Mouse (Mus musculus): Measurements from ENCODE around the gene 9130230L23Rik.
"Not testable (repeated sequence)": the region's sequence is repeated elsewhere in the genome, so short reads cannot be mapped to it uniquely, and the experiment has no call there.

The 9130230L23Rik gene

DNA sequence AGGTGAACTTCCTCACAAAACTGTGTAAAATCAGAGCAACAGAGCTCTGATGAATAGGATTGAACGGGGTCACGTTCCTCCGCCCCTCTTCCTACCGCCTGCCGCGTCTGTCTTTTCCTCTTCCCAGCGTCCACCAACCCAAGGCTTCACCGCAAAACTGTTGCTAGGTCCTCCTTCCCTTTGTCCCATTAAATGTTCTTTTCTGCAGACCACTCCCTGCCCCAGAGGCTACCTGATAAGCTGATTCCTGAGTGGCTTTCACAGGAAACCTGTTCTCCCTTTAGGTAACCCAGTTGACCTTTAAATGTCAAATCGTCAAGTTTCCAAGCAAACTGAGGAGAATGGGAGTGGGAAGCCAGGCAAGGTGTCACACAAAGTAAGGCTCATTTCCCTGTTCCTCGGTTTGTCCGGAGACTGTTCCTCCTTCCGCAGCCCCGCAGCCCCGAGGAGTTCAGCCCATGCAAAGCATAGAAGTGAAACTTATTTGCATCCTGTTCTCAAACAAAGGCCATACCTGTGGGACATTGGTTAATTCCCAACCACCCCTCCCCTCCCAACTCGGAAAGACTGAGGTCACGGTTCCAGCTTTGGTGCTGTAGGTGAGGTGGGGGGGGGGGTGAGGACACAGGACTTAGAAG is 1.1 kb upstream of the 9130230L23Rik start:
- DNase-seq = peak; percentile 55 to 65

DNA sequence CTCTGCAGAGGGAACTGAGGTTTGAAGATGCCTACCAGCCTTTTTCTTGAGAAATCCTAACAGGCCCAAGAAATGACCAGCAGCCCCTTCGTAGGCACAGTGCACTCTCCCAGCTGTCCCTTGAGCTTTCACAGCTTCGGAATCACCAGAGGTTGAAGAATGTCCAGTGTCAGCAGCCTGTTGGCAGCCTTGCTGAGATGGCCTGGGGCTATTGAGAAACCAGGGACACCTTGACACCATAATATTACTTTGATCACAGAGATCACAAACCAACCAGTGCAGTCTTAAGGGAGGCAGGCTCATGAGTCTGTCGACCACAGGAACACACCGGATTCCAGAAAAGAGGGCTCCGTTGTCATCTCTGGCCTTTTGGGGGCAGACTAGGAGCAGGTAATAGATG is 2.9 kb downstream of the 9130230L23Rik start:
- no peak for DNase-seq

DNA sequence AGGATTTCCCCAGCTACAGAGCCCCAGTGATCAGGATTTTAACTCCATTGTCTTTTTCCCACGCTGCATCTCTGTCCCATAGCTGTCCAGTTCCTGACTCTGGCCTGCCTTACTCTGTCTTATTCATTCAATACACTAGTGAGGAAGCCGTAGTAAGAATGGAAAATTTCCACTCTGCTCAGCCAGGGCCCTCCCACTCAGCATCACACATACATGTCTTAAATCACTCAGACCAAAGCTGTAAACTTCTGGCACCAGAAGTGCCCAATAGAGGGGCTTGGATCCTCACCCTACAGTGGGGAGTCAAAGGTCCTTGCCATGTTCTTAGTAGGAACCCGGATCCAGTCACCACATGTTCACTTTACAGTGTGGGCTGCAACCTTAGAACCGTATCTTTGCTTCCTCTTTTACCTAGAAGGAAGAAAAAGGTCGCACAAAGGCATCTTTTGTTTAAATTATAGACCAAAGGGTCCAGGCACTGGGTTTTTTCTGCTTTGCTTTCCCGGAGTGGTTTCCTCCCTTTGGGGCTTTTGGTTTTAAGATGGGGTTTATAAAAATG is 3.4 kb downstream of the 9130230L23Rik start:
- no peak for DNase-seq

DNA sequence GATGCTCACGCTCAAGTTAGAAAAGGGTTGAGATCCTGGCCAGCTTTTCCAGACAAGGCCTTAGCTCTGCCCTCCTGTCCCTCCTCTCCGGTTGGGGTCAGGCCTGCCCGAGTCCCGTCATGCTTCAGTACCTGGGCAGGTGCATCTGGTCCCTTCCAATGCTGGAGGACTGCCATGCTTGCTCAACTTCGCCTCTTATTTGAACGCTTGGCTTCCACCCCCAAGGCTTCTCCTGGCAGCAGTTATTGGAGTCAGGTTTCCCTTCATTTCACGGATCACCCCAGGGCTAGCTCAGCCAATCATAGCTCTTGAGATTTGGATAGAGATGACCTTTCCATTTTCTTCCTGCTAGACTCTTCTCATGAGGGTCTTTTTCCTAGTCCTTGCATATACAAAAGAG is 4.0 kb downstream of the 9130230L23Rik start:
- DNase-seq = peak; percentile 89 to 92

DNA sequence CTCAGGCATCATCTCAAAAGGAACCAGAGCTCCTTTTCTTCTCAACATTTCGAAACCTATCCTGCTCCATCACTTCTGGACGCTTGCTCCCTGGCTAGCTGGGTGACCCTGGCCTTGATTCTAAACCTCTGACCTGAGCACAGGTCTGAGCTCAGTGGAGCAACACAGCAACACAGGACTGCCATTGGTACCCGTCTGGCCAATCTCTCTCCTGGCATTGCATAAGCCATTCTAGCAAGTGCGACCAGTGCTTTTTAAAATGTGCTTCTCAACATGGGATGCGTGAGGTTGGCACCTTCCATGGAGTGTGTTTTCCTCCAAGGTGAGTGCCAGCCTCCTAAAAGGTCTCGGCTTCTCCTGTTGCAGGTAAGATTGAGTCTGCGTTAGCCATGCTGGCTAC is 5.0 kb downstream of the 9130230L23Rik start:
- DNase-seq = no peak

DNA sequence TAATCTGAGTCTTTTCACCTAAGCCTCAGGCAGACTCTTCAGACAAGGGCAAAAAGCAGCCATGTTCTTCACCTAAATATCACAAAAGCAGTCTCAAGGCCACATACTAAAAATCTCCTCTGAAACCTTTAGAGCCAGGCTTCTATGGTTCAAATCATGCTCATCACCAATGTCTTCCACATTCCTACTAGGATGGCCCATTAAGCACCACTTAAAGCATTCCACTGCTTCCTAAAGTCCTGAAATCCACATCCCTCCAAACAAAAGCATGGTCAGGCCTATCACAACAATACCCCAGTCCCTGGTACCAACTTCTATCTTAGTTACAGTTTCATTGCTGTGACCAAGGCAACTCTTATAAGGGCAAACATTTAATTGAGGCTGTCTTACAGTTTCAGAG is 6.3 kb downstream of the 9130230L23Rik start:
- no peak for DNase-seq

DNA sequence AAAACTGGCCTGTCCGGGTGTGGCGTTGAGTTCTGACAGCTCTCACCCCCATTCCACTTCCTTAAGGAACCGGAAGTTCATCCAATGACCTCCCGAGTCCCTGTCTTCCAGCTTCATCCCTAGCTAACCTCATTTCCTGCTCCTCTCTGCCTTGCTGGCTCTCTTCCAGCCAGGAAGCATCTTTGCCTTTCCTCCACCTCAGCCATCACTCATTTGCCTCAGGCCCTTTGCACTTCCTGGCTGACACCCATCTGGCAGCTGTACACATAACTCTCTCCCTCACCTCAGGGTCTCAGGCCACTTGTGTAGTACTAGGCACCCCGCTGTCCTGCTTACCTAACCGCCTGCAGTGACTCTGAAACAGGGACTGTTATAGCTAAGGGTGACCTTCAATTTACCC is 9.4 kb downstream of the 9130230L23Rik start:
- DNase-seq = peak; percentile 73 to 76

DNA sequence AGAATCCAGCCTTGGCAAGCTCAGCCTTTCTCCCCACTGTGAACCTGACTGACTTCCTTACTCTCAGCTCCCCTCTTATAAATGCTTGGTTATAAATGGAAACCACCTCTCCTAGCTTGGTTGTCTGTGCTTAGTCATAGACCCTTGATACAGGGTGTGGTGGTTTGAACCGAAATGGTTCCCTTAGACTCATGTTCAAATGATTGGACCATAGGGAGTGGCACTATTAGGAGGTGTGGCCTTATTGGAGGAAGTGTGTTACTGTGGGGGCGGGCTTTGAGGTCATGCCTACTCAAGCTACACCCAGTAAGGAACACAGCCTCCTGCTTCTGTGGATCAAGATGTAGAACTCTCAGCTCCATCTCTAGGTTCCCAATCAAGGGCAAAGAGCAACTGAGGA is 12.9 kb downstream of the 9130230L23Rik start:
- DNase-seq = no peak

DNA sequence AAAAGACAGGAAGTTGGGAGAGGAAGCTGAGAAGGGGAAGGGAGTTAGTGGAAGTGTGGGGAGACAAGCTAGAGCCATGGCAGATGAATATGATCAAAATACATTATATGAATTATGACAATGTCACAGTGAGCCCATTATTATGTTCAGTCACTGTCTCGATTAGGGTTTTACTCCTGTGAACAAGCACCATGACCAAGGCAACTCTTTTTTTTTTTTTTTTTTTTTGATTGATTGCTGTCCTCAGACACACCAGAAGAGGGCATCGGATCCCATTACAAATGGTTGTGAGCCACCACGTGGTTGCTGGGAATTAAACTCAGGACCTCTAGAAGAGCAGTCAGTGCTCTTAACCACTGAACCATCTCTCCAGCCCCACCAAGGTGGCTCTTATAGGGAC is 17.1 kb downstream of the 9130230L23Rik start:
- not testable (repeated sequence) for DNase-seq

DNA sequence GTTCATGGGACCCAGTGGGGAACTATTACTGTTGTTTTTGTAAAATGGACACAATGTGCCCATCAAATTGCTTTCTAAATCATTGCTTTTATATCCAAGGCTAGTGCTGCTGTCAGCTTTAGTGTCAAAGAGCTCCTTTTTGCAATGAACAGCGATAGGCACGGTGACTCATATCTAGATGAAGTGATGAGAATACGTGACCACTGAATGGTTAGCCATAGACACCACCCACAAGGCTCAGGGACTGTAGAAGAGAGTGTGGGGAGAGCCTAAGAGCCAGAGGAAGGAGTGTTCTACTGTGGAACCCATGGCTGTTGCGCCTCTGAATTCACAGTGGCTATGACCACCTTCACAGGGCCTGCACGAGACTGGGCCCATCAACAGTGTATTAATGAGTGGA is 17.7 kb downstream of the 9130230L23Rik start:
- no peak for DNase-seq

DNA sequence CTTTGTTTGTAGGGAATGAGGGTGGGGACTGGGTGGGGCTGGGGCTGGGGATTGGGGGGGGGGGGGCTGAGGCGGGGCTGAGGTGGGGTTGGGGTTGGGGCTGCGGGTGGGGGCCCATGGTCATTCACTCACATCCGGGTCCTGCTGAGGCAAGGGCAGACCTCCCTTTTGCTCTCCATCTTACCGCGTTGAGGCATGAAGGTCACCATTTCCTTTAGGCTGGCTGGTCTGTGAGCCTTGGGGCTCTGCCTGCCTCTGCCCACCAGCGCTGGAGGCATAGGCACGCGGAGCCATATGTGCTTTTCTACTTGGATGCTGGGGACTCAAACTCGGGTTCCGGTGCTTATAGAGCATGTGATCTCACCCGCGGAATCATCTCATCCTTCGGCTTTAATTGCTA is 28.4 kb downstream of the 9130230L23Rik start:
- no peak for DNase-seq

DNA sequence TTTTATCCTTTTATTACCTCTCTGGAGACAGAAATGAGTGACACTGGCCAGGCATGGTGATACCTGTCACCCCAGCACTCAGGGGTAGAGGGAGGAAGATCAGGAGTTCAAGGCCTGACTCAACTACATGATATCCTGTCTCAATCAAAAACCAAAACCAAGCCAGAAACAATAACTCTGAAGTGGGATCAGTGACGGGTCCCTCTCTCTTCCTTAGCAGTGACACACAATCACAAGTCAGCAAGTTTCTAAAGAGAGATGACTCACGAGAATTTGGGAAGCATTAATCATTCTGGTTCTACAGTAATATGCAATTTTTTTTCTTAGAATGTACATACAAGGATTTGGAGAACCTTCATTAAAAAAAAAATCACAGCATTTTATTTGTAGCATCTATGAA is 30.9 kb downstream of the 9130230L23Rik start:
- no peak for DNase-seq

DNA sequence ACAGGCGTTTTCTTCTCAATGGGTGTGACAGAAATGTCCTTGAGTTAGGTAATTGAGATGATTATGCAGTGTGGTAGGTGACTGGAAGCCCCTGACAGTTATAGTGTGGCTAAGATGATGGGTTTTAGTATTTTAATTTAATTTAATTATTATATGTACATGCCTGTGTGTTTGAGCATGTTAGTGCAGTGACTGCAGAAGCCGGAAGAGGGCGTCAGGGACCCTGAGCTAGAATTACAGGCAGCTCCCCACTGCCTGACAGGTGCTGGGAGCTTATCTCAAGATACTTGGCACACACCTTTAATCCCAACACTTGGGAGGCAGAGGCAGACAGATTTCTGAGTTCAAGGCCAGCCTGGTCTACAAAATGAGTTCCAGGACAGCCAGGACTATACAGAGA is 36.1 kb downstream of the 9130230L23Rik start:
- DNase-seq = no peak

DNA sequence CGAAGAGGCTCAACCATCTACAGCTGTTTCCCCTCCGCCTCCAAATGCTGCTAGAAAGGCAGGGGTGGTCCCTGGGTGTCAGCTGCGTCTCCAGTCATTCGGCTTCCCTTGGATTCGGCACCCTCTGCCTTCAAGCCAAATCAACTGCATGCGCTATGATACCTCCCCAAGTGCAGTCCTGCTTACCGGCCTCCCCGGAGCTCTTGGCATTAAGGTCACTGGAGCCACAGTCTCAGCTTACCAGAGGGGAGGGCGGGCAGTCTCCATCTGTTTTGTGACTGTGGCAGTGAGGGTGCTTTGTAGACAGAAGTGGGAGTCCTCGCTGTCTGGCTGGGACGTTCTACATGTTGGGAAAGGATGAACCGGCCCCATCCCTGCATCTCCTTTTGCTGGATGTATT is 37.0 kb downstream of the 9130230L23Rik start:
- DNase-seq = no peak

DNA sequence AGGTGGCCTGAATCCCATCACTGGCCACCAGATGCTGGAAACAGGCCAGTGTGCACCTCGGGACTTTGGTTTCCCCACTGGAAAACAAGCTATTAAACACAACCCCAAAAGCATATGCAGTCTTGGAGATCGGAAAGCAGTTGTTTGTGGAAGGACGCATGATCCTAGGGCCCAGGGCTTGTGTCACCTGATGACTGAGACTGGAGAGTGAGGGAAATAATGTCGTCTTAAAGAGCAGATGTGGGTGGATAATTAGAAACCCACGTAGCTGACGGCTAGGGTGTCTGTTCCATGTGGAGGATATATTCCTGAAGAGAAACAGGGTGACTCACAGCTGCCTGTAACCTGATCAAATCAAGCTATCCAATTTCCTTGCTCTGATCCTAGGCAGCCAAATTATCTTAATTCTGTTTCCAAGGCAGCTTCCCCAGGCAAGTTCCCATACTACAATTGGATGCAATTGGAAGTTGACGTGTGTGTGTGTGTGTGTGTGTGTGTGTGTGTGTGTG is 38.3 kb downstream of the 9130230L23Rik start:
- DNase-seq = no peak

DNA sequence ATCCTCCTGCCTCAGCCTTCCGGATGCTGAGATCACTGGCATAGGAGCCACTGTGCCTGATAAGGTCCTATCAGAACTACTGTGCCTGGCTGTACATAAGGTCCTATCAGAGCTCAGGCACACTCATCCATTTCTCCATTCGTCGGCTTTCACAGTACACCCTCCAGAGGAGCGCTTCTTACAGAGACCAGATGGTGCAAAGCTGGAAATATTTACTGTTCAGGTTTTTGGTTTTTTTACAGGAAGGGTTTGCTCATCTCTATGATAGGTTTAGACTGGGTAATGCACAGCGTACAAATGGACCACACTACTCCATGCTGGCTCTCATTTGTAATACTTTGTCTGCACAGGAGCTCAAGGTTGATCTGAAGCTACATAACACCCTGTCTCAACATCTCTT is 40.8 kb downstream of the 9130230L23Rik start:
- no peak for DNase-seq

DNA sequence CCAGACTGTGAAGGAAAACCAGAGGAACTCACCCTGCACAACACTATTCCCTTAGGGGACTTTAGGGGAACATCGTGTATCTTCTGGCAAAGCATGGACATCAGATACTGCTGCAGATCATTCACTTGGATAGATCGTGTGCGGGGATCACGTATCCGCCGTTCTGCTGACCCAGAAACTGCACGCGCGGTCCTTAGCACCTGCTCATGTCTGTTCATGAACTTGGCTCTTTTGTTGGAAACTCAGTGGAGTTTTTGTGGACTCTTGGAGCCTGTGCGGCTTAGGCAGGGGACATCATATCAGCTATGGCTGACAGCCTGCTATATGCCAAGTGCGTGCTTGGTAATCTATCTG is 43.5 kb downstream of the 9130230L23Rik start:
- no peak for DNase-seq

DNA sequence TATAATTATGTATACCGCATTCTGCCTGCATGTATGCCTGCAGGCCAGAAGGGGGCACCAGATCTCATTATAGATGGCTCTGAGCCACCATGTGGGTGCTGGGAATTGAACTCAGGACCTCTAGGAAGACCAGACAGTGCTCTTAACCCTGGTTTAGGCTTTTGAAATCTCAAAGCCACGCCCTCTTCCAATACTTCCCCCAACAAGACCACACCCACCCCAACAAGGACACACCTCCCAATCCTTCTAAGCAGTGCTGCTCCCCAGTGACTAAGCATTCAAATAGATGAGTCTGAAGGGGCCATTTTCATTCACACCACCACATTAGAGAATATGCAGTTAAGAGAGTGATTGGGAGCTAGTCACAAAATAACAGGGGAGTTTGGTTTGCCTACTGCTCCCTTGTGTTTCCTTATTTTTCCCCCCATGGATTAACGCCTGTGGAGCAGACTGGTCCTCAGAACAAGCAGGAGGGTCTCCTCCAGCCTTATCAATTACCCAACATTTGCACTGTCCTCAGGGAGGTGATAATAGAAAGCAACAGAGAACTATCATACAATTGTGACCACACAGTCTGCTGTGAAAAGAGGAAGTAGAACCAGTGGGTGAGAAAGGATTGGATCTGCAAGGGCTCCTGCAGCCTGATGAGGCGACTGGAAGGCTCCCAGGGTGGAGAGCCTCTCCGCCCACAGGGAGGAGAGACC is 44.0 kb downstream of the 9130230L23Rik start:
- no peak for DNase-seq

DNA sequence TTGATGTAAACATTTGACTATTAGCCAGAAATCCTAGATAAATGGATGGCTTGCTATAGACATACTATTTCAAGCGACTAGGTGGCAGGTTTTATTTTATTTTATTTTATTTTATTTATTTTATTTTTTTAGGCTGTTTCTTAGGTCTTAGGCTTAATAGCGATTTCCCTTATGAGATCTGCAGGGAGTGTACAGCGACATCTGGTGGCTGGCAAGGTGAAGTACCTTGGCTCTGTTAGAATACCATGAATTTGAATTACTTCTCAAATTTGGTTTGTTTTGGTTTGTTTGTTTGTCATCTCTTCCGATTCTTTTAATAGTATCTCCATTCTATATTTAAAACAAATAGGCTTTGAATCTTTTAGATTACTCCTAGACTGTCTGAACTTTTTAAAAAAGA is 45.5 kb downstream of the 9130230L23Rik start:
- peak; percentile 29 to 71 for DNase-seq

DNA sequence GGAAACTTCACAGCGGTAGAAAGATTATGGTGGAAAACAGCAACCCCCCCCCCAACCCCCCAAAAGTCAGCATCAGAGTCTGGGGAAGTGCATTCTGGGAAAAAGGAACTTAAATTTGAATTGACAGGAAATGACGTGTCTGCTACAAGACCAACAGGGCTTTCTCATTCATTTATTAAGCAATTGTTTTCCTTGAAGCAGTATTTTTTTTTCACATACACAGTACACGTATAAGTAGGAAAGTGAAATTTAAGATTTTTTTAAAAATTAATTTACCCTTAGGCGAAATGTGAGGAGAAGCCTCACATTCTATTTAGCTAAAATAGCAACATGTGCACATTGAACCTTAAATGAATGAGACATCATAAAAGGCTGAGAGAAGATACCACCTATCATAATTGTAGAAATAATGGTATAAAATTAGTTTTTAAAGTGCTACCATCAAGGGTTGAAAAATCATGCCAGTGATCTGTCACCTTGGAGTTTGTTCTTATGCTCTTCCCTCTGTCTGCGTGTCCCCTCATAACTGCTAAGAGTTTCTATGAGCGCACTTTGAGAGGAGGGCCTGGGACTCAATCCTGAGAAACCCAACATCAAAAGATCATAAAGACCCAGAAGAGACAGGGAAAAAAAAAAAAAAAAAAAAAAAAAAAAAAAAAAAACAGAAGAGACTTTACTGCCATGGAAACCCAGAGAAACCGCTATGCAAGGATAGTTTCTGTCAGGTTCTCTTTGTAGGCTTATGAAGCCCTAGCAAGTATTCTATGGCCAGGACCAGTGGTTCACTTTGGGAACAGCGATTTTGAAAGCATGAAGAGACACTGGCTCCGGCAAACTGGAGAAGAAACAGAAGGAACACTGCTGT is 47.7 kb downstream of the 9130230L23Rik start:
- DNase-seq = no peak

DNA sequence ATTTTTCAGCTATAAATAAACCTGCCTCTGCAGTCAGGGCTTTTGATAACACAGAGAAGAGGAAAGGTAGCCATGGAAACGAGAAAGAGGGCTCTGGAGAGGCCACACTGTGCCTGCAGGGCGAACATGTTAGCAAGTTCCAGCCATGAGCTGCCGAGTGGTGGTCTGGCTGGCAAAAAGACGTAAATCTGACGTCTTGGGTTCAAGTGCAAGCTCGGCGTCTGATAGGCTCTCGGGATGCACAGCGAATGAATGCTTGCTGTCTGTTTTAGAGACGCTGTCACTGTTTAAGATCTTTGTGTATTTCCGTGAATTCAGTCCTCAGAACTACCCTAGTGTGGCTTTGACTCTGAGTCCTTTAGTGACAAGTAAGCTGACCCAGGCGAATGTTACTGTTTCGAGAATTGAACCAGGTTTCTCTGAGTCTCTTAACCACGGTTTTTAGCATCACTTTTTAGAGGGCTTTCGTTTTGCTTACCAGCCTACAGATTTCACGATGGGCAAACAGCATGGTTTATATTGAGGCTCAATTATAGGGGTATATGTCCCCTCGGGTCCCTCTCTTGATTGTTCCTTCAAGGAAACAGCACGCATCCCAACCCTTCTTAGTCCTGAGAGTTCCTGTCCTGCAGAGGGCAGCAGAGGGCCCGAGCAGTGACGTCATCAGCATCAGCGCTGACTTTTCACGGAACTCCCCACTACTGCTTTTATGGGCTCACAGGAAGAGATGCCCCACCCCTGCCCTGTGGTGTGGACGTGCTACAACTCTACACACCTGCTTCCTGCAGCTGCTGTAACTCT is 48.5 kb downstream of the 9130230L23Rik start:
- peak; percentile 76 to 92 for DNase-seq

Data from kidney, postnatal 36 days (tissue).